Mouse (Mus musculus) testis, postnatal 10 days (tissue): ENCODE measurements around the gene Cfap58.

Source experiments
- DNase-seq: peaks from one replicate; pipeline ENCODE4 v3.0.0; 2021; ENCODE audit warnings: low spot score

Cfap58 gene

DNA sequence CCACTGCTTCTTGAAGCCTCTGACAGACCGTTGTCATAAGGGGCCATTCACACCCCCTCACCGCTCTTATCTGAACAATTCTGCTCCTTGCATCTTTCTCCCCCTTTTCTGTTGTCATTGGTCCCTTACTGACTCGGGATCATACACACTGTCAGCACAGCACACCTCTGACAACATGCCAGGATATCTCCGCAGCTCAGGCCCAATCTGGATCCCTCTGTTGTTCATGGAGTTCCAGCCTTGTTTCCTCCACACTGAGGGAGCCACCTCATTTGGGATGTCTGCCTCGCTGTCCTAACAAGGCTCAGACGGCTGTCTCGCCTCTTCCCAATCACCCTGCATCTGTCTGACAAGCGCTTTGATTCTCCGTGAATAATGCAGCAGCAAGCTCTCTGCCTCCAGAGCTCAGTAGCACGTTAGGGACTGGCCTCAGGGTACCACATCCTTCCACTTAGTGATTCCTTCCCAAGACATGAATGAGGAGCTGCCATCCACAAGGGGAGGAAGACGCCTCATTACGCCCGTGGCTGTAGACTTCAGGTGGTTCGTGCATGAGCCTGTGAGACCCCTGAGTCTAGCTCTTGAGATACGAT is 40.7 kb downstream of the Cfap58 start:
- no peak for DNase-seq

DNA sequence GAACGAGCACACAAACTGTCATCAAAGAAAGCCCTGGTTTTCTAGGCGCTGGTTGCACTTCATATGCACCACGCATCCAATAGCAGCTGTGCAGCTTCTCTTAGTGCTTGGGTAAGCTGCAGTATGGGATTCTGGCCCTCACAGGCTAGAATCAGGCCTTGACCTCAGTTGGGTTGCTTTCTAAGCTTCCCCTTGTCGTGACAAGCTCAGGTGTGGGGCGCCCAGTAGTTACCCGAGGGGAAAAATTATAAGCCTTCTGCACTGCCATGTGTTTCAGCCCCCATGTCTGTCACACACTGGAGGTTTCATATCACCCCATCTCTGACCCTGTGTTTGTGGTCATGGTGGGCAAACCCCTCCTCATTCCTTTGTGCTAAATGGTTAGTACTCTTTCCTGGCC is 42.0 kb downstream of the Cfap58 start:
- no peak for DNase-seq

DNA sequence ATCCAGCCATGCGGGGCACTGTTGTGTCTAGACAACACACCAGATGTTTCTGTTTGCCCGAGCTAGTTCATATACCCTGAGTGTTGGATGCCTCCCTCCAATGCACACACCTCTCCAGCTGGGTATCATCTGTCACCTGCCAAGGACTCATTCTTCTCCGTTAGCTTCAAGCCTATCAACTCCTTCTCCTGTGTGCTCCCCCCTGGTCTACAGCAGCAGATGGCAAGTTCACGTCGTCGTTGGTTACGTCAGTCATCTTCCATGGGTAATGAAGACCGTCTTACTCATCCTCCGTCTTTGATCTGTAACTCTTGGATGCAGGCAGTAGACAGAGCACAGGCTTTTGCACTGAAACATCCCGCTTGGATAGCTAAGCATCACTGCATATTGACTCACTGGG is 42.8 kb downstream of the Cfap58 start:
- no peak for DNase-seq

DNA sequence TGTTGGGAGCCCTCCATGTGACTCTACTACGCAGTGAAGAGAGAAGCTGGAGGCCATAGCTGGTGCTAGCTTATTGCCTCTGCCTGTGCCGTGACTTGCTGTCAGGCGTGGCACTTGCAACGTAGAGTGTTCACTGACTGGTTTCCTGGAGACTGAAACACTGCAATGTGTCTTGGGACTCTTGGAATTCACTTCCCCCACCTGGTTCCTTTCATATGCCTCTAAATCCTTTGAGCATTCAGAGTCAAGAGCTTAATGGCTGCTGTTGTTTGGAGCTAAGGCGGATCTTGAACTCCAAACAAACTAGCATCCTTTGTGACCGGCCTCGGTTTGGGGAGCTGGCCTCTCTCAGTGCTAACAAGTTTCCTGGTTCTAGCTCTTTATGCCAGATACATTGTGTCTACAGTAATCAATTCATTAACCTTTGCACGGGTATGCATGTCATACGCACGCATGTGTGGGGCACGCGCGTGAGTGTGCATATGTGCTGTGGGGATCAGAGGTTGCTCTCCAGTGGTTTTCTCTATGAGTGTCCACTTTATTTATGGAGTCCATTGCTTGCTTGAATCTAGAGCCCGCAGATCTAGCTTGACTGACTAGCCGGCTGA is 48.2 kb downstream of the Cfap58 start:
- DNase-seq, result no peak

DNA sequence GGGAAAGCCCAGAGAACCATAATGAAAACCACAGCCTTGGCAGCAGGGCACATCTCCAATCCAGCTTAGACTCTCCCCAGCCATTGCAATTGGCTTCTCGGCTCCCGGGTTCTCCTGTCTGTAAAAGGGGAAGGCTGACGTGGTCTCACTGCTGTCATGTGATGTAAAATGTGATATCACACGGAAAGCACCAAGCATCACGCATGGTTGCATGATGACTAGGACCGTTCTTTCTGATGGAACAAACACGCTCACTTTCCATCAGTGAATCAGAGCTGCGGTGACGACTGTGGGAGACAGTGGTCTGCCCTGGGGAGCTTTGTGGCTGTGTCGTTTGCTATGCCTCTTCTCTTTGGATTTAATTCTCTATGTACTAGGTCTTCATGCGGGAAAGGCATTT is 50.5 kb downstream of the Cfap58 start:
- no peak for DNase-seq

DNA sequence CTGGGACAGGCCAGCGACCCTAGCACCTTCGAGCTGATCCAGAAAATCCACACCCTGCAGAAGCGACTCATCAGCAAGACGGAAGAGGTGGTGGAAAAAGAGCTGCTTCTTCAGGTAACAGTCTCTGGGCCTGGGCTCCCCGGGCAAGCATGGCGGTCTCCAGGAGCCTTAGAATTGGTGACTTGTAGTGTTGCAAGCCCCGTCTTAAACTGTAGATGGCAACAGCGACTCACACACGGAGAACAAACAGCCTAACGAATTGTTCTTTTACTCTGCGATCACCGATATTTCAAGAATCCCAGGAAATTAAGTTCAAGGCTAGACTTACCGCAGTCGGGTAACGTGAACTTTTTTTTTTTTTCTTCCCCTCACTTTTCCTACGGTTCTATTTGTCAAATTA is 51.0 kb downstream of the Cfap58 start:
- no peak for DNase-seq

DNA sequence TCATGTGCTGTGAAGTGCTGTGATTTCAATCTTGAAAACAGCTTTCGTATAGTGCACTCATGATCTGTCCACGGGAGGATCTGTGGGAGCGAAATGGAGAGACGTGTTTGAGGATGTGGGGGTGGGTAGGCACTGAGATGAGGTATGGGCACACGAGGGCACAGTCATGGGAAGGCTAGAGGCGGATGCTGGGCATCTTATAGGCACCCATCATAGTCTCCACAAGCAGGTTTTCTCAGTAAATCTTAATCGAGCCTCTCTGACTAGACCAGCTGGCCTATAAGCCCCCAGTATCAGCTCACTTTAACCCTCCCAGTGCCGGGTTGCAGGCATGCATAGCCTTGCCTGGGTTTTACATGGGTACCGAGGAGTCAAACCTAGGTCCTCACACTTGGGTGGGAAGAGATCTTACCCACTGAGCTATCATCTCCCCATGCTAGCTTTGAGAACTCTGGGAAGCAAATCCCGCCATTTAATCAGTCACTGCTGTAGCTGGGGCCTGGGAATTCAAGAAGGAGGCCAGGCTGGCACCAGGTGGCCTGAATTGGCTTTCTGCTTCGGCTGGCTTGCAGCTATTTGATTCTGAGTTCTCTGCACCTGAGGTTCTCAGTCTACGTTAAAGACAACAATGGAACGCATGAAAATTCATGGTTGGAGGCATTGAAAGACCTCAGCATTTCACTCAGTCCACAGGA is 51.6 kb downstream of the Cfap58 start:
- no peak for DNase-seq

DNA sequence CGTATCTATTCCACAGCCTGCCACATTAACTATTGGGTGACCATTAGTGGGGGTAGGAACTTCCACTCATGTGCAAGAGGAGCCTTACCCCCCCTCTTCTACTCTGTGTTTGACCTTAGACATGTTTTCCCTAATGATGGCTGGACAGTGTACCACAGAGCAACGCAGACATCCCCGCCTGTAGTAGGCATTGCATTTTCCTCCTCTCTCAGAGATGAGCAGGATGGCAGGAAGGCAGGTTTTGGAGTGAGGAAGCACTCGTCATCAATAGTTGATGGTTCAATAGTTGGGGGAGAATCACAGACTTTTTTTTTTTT is 52.1 kb downstream of the Cfap58 start:
- DNase-seq, result no peak

DNA sequence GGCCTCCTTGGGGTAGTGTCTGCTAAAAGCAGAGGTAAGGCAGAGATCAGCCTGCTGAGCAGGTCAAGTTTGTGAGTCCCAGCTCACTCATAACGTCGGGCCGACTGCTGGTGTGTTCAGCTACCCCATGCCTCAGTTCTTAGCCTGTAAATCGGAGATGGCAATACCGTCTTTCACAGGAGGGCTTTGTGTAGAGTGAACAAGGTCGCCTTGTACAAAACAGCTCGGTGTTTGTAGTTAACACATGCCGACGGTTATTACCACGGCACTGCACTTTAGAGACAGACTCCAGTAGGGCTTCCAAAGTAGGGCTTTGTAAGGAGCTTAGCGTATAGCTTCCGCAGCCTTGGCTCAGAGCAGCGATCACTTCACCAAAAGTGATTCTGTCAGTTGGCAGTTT is 63.8 kb downstream of the Cfap58 start:
- DNase-seq, result no peak

DNA sequence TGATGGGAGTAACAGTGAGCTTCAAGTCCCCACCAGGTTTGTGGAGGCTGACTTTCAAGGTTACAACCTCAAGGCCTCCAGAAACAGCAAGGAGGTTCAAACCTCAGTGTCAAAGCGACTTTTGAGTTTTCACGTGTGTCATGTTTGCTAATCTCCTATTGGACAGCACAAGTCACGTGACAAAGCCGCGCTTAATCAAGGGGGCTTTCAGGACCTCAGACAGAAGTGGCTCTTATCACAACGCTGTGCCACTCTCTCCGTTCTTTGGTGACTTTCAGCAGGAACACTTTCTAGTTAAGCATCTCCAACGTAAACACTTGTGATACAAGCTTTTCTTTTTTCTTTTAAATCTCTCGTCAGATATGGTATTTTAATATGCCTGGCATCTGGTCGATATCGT is 64.3 kb downstream of the Cfap58 start:
- no peak for DNase-seq

DNA sequence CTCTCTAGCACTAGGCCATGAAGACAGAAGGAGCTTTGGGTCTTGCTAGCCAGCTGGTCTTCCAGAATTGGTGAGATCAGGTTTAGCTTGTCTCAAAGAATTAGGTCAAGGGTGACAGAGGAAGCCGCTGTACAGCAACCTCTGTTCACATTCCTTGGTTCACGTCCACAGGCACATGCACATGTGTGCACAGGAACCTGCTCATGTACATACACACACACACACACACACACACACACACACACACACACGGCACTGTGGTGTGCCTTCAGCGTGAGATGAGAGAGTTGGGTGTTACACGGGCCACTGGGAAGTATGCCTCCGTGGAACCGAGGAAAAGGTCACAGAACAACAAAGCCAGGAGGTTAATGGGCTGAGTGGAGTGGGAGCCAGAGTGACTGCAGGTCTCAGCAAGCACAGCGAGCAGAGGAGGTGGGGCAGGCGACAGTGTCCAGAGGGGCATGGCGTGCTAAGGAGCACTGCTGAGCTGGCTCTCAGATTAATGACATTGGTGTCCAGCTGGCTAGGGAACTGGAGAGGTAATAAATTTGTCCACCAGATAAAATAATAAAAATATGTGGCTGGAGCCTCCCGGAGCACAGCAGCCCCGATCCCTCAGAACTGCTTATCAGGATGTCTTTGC is 71.4 kb downstream of the Cfap58 start:
- no peak for DNase-seq

DNA sequence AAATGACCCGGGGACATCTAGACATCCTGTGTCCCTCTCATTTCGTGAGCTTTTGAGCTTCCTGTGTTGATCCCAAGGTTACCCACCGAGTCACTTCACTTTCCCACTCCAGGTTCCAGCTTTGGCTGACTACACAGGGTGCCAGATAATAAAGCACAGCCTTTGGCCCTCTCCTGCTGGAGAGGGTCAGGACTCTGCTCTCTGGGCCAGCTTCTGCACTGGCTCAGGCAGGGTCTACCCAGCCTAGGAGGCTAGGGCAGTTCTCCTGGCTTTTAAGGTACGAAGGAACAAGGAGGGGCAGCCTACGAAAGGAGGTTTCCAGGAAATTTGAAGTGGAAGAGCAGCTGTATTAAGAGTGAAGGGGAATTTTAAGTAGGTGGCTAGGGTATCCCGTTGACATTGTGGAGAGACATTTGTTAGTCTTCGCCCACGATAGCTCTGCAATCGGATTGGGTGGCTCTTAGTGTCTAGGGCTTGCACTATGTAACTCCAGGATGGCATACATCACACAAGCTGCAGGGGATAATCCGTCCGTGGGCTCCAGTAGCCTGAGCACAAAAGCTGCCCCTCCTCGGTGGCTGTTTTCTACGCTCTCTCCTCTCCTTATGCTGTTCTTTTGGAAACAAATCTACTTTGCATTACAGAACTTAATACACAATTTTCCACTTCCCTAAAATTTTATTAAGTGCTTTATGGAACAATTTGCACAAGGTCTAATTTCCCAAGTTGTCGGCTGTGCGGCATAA is 72.3 kb downstream of the Cfap58 start:
- no peak for DNase-seq

DNA sequence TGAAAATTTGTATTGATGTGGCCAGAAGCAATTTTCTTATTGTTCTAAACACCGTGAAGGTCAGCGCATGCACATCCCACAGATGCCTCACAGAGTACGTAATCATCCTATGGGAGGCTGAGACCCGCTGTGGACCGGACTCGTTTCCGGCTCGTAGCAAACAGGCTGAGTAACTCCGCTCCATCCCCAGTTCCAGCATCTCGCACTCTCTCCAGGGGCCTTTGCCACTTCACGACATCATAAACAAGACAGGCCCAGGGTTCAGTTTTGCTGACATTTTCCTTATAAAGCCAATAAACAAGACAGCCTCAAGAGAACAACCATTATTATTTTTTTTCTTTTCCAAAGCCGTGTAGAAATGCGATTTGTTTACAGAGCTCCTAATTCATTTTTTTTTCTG is 82.6 kb downstream of the Cfap58 start:
- DNase-seq, result no peak

DNA sequence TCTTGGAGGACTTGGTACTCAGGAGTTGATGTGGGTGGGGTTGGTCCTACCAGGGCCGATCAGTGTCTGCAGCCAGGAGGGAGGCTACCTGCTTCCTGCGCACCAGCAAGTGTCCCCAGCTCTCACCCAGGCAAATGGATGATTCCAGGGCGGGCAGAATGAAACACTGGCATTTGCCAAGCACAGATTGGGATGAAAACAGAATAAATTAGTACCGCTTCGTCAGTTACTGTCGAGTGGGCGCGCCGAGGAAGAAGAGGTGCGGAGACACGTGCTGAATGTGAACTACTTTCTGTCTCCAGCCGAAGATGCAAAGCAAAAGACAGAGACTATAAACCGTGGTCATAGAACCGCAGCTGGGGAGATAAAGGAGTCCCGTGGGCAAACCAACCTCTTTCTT is 84.0 kb downstream of the Cfap58 start:
- no peak for DNase-seq

DNA sequence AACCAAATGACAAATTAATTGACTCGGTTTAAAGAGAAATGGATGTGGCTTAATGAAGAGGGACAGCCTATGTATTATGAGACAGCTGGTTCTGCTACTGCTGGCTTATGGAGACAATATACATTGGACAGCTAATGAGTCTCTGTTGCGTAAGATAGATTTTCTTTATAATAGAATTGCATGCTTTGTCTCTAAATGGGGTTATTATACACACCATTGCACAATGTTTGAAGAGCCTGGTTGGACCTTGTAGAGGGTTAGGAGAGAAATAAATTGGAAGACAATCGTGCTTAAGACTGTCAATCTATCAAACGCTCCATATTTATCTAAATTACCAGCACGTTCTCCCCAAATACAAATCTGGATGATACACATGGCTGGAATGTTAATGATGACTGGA is 85.3 kb downstream of the Cfap58 start:
- no peak for DNase-seq

DNA sequence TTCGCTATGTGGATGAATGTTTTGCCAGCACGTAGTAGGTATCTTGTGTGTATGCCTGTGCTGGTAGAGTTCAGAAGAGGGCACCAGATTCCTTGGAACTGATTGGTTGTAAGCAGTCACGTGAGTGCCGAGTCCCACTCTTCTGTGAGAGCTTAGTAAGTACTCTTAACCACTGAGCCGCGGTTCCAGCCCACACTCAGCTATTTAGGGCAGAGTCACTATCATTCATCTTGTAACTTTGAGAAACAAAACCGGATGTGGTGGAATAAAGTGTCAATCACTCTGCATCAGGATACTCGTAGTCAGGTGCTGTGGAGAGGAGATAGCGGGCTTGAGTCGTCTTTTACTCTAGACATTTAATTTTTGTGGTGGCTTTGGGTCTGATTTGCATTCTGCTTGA is 86.3 kb downstream of the Cfap58 start:
- no peak for DNase-seq

DNA sequence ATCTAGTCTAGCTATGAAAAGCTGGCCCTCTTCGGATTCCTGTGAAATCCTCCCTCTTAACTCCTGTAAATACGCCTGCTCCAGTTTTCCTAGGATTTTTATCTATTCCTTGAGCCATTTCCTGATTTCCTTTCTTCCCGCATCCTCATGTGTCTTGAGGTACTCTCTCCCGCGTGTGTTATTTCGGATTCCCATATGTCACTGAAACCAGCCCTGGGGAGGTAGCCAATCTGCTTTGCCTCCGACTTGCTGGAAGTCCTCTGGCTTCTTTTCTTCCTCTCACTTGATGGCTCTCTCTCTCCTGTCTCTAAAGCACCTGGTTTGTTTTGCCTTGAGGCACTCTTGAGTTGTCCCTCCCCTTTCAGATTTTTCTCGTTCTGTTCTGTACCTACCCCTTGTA is 87.9 kb downstream of the Cfap58 start:
- DNase-seq, result no peak

DNA sequence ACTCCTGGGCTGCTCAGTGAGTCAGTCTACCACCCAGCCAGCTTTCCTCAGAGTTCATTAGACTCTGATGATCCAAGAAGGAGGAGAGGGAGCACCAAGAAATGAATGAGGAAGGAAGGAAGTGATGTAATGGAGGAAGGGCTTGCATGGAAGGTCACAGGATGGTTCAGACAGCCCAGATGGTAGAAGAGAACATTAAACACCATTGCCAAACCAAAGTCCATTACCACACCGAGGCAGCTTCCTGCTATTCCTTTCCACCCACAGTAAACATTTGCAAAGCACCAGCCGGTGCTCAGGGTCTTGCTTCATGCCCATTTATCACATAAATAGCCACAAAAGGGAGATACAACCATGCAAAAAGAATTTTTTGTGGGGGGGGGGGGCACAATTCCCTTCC is 89.4 kb downstream of the Cfap58 start:
- no peak for DNase-seq

DNA sequence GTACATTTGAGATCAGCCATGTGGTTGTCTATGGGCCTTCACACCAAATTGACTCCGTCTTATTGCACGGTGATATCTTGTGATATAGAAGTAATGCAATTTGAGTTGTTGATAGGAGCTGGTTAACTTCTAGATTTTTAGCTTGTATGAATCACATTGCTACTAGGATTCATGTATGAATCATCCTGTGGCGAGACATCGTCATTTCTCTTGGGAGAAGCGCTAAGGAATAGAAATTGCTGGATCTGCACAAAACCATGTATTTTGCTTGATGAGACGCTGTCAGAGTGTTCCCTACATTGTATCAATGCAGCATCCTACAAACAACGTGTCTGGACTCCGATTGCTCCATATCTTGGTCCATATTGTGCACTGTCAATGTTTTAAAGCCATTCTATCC is 102.1 kb downstream of the Cfap58 start:
- DNase-seq, result no peak

DNA sequence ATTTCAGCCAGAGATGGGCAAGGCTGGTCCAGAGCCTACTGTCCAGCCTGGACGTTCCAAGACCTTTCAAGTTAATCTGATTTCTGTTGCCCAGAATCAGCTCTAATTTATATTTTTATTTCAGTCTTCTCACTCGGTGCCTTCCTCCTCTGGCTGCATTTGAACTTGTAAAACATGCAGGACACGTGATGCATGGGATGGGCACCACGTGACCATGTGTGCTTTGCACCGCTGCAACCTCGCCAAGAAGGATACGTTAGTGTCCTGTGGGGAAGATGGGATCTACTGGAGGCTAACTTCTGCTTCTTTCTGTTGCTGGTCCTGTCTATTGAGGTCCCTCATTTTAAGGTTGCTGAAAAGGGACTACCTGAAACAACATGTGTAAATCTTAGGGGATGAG is 109.8 kb downstream of the Cfap58 start:
- DNase-seq, result no peak

DNA sequence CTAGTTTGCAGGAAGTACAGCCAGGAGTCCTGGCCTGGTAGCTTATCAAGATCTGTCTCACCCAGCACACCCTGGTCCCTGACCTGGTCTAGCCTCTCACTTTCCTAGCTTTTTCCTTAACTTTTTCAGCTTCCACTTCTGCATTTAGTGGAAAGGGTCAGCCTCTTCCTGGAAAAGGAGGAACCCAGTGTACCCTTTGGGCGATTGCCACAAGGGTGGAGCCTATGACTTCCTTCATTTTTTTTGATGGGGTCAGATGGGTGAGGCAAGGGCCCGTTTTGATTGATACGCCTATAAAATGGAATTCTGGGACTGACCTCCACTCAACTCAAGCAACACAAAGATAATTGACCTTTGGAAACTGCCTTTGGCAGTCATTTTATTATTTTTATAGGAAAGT is 111.9 kb downstream of the Cfap58 start:
- DNase-seq, result no peak

DNA sequence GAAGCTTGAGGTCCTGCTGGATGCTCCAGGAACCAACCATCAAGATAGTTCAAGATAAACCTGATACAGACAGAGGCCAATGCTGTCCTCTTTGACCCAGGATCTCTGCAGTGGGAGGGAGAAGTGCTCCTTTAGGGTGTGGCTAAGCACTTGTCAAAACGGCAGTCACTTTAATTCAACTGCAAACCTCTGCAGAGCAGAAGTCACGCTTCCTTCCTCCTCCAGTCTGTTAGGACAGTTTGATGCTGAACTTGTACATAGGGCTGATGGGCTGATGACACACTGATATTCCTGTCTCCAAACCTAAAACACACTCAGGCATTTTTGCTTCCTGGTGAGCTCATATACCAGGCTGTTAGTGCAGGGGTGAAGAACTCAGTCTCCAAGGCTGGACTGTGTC is 125.8 kb downstream of the Cfap58 start:
- DNase-seq, result no peak

DNA sequence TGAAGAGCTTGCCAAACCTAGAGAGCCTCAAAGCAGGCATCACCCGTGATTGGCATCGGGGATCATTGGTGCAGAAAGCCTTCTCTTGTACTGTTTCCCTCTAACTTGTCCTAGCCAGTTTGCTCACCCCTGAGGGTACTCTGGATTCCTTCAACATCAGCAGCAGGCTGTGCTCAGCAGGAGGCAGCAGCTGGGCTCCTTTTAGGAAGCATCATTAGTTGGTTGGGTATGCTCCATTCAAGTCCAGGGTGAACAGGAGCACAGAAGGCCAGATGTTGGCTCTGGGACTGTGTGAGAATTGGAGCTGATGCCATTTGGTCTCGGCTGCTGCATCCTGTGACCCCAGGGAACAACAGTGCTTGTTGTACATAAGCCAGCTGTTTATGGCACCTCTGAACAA is 142.2 kb downstream of the Cfap58 start:
- no peak for DNase-seq
